Mouse (Mus musculus) heart, adult 2 months (tissue): ENCODE data around the gene Pfn3.

Experiments
- CTCF ChIP-seq: fragments of 200-600 bp; IDR thresholded peaks from 2 replicates; pipeline ENCODE4 v1.8.1; 2022; ENCODE audit warnings: antibody characterized with exemption, mild to moderate bottlenecking, moderate library complexity
- EP300 ChIP-seq: fragments of 200-500 bp; IDR thresholded peaks from 2 replicates; pipeline ENCODE4 v1.6.1; 2011; ENCODE audit warnings: low read depth, low read length, control low read depth; ENCODE audit not compliant: insufficient read depth
- POLR2A ChIP-seq: fragments of 200-500 bp; IDR thresholded peaks from 2 replicates; pipeline ENCODE4 v1.6.1; 2011; ENCODE audit warnings: mild to moderate bottlenecking, low read depth, low read length, control low read depth; ENCODE audit not compliant: insufficient read depth

- no peak for TF ChIP-seq CTCF
- no peak for TF ChIP-seq POLR2A
- no peak for TF ChIP-seq EP300
These were observed 30.5 kb upstream of the Pfn3 start for GRCm38 (mm10) chr13:55445361-55446091.
